Mouse (Mus musculus) C2C12 (cell line): ENCODE data around the gene Gm11562.

Source experiments
- CEBPB ChIP-seq: IDR thresholded peaks from one replicate; pipeline ENCODE4 v1.6.1; 2011; ENCODE audit warnings: low read depth, mild to moderate bottlenecking, control low read depth, moderate library complexity
- CTCF ChIP-seq: IDR thresholded peaks from one replicate; pipeline ENCODE4 v1.5.1; 2011; ENCODE audit not compliant: control insufficient read depth, insufficient read depth, insufficient read length
- FOSL1 ChIP-seq: IDR thresholded peaks from one replicate; pipeline ENCODE4 v1.8.0; 2011; ENCODE audit warnings: mild to moderate bottlenecking, low read length; ENCODE audit not compliant: poor library complexity, insufficient read depth, severe bottlenecking
- MAX ChIP-seq: IDR thresholded peaks from one replicate; pipeline ENCODE4 v1.6.1; 2011; ENCODE audit warnings: mild to moderate bottlenecking, control low read depth
- MYOG ChIP-seq: IDR thresholded peaks from one replicate; pipeline ENCODE4 v1.6.1; 2011; ENCODE audit not compliant: control insufficient read depth, insufficient read length; ENCODE audit errors: extremely low read depth
- USF1 ChIP-seq: IDR thresholded peaks from one replicate; pipeline ENCODE4 v1.6.1; 2011; ENCODE audit warnings: low read depth, mild to moderate bottlenecking, control low read depth, moderate library complexity

GRCm38 (mm10) chr11:99659256-99659655, 39.0 kb upstream of the Gm11562 start:
- TF ChIP-seq CEBPB: no peak
- no peak for TF ChIP-seq CTCF
- no peak for TF ChIP-seq MAX
- no peak for TF ChIP-seq MYOG
- TF ChIP-seq USF1: no peak
- peak; percentile 2 for TF ChIP-seq FOSL1
